Mouse (Mus musculus): ENCODE measurements around the gene Cadm4. TPM values are rescaled to one million over a fixed set of nuclear protein-coding genes. Genes with fewer than 3 reads are reported as not detected.
"Not testable (repeated sequence)": the region's sequence is repeated elsewhere in the genome, so short reads cannot be mapped to it uniquely, and the experiment has no call there.

Cadm4 gene
- polyA plus RNA-seq, 1 experiment from 2014 or later = 1.3 TPM

GRCm38 (mm10) chr7:24482208-24483020 is 591 bp downstream of the Cadm4 start:
- peak overlapping the region; percentile 62 for H3K4me3 ChIP-seq
- no peaks in the 10 kb centered on the region for H3K9me3 ChIP-seq (replicated peaks)
- H3K9ac ChIP-seq = peak overlapping the region; percentile 58
- 0 out of 2 replicates have a peak, but pooled peaks have one; percentile 8 for ATAC-seq (replicated peaks; ENCODE audit: insufficient number of reproducible peaks, insufficient read depth, low FRiP score, low read depth)
- WGBS = 2% methylated on average over 27 of the region's 38 CpGs
- peak overlapping the region; percentile 91 for H3K4me2 ChIP-seq
- H3K36me3 ChIP-seq = no peaks in the 10 kb centered on the region
- peaks cover 14% of the 10 kb centered on the region for H3K4me1 ChIP-seq (replicated peaks)
- H3K27ac ChIP-seq = no peak overlapping the region
- peaks cover 69% of the 10 kb centered on the region for H3K27me3 ChIP-seq

GRCm38 (mm10) chr7:24483291-24483690 is 1.5 kb downstream of the Cadm4 start:
- H3K9me3 ChIP-seq (replicated peaks); H3K9ac ChIP-seq; H3K4me2 ChIP-seq; H3K27ac ChIP-seq; H3K36me3 ChIP-seq; ATAC-seq (replicated peaks; ENCODE audit: insufficient number of reproducible peaks, insufficient read depth, low FRiP score, low read depth); H3K4me3 ChIP-seq: not testable (repeated sequence)
- peaks cover 14% of the 10 kb centered on the region for H3K4me1 ChIP-seq (replicated peaks)
- 47% methylated on average over 6 of the region's 6 CpGs for WGBS
- H3K27me3 ChIP-seq = peaks cover 69% of the 10 kb centered on the region

- Histone ChIP-seq H3K9ac (no peak overlapping the region), H3K4me3 (no peak overlapping the region), H3K27me3 (peaks cover 48% of the 10 kb centered on the region), H3K27ac (no peak overlapping the region), H3K9me3 (replicated peaks) (no peaks in the 10 kb centered on the region), H3K4me2 (no peak overlapping the region), H3K36me3 (no peaks in the 10 kb centered on the region), H3K4me1 (replicated peaks) (peaks cover 14% of the 10 kb centered on the region)
- no peak for ATAC-seq (replicated peaks; ENCODE audit: insufficient number of reproducible peaks, insufficient read depth, low FRiP score, low read depth)
- WGBS = 76% methylated on average over 9 of the region's 9 CpGs
Observed at GRCm38 (mm10) chr7:24485481-24485880, 3.7 kb downstream of the Cadm4 start.

GRCm38 (mm10) chr7:24486654-24487130 is 4.9 kb downstream of the Cadm4 start:
- Histone ChIP-seq H3K4me2 (no peak overlapping the region), H3K4me3 (no peak overlapping the region), H3K36me3 (no peaks in the 10 kb centered on the region), H3K27me3 (peaks cover 36% of the 10 kb centered on the region), H3K9ac (no peak overlapping the region), H3K4me1 (replicated peaks) (peaks cover 5% of the 10 kb centered on the region; the same call in 1 of the 2 replicates), H3K9me3 (replicated peaks) (no peaks in the 10 kb centered on the region), H3K27ac (no peak overlapping the region)
- no peak for ATAC-seq (replicated peaks; ENCODE audit: insufficient number of reproducible peaks, insufficient read depth, low FRiP score, low read depth)
- WGBS = 56% methylated on average over 9 of the region's 9 CpGs

GRCm38 (mm10) chr7:24487403-24487802 is 5.6 kb downstream of the Cadm4 start:
- Histone ChIP-seq H3K27me3 (peaks cover 29% of the 10 kb centered on the region), H3K4me2 (no peak overlapping the region), H3K36me3 (no peaks in the 10 kb centered on the region), H3K9ac (no peak overlapping the region), H3K4me3 (no peak overlapping the region), H3K27ac (no peak overlapping the region), H3K9me3 (replicated peaks) (no peaks in the 10 kb centered on the region), H3K4me1 (replicated peaks) (peaks cover under 1% of the 10 kb centered on the region; the same call in 1 of the 2 replicates)
- 41% methylated on average over 3 of the region's 3 CpGs for WGBS
- ATAC-seq (replicated peaks; ENCODE audit: insufficient number of reproducible peaks, insufficient read depth, low FRiP score, low read depth) = no peak

GRCm38 (mm10) chr7:24488303-24488702 is 6.5 kb downstream of the Cadm4 start:
- no peak for ATAC-seq (replicated peaks; ENCODE audit: insufficient number of reproducible peaks, insufficient read depth, low FRiP score, low read depth)
- WGBS = 77% methylated on average over 8 of the region's 8 CpGs

GRCm38 (mm10) chr7:24499856-24500577 is 18.2 kb downstream of the Cadm4 start:
- Histone ChIP-seq H3K27me3 (peaks cover 58% of the 10 kb centered on the region), H3K36me3 (no peaks in the 10 kb centered on the region), H3K4me3 (peak overlapping the region; percentile 41), H3K4me1 (replicated peaks) (peaks cover 25% of the 10 kb centered on the region), H3K9me3 (replicated peaks) (no peaks in the 10 kb centered on the region), H3K27ac (no peak overlapping the region), H3K9ac (no peak overlapping the region), H3K4me2 (peak overlapping the region; percentile 64)
- 8% methylated on average over 43 of the region's 43 CpGs for WGBS
- peak; percentile 23; the same call in 1 of the 2 replicates for ATAC-seq (replicated peaks; ENCODE audit: insufficient number of reproducible peaks, insufficient read depth, low FRiP score, low read depth)

More at GRCm38 (mm10) chr7:24488303-24488702, 6.5 kb downstream of the Cadm4 start:
- H3K4me1 ChIP-seq (replicated peaks) = no peaks in the 10 kb centered on the region
- no peaks in the 10 kb centered on the region for H3K9me3 ChIP-seq (replicated peaks)
- peaks cover 22% of the 10 kb centered on the region for H3K27me3 ChIP-seq
- H3K27ac ChIP-seq = no peak overlapping the region
- no peaks in the 10 kb centered on the region for H3K36me3 ChIP-seq
- H3K4me2 ChIP-seq = no peak overlapping the region
- no peak overlapping the region for H3K4me3 ChIP-seq
- no peak overlapping the region for H3K9ac ChIP-seq

- no peak for ATAC-seq (replicated peaks; ENCODE audit: insufficient number of reproducible peaks, insufficient read depth, low FRiP score, low read depth)
- Histone ChIP-seq H3K4me1 (replicated peaks) (peaks cover 32% of the 10 kb centered on the region), H3K36me3 (no peaks in the 10 kb centered on the region), H3K9me3 (replicated peaks) (no peaks in the 10 kb centered on the region), H3K27ac (no peak overlapping the region), H3K27me3 (peaks cover 58% of the 10 kb centered on the region), H3K4me2 (no peak overlapping the region), H3K4me3 (no peak overlapping the region), H3K9ac (no peak overlapping the region)
- WGBS = 28% methylated on average over 7 of the region's 7 CpGs
Observed at GRCm38 (mm10) chr7:24500929-24501328, 19.1 kb downstream of the Cadm4 start.

- 32% methylated on average over 21 of the region's 21 CpGs for WGBS
- Histone ChIP-seq H3K9me3 (replicated peaks) (no peaks in the 10 kb centered on the region), H3K27me3 (peaks cover 58% of the 10 kb centered on the region), H3K4me2 (no peak overlapping the region), H3K4me1 (replicated peaks) (peaks cover 37% of the 10 kb centered on the region), H3K36me3 (no peaks in the 10 kb centered on the region), H3K9ac (no peak overlapping the region), H3K27ac (no peak overlapping the region), H3K4me3 (no peak overlapping the region)
- ATAC-seq (replicated peaks; ENCODE audit: insufficient number of reproducible peaks, insufficient read depth, low FRiP score, low read depth) = no peak
Observed at GRCm38 (mm10) chr7:24501492-24501891, 19.7 kb downstream of the Cadm4 start.

GRCm38 (mm10) chr7:24504004-24504403 is 22.2 kb downstream of the Cadm4 start:
- Histone ChIP-seq H3K36me3 (no peaks in the 10 kb centered on the region), H3K4me1 (replicated peaks) (peaks cover 45% of the 10 kb centered on the region), H3K4me3 (no peak overlapping the region), H3K9me3 (replicated peaks) (no peaks in the 10 kb centered on the region), H3K9ac (no peak overlapping the region), H3K27ac (no peak overlapping the region), H3K27me3 (peaks cover 45% of the 10 kb centered on the region), H3K4me2 (peak overlapping the region; percentile 37)
- ATAC-seq (replicated peaks; ENCODE audit: insufficient number of reproducible peaks, insufficient read depth, low FRiP score, low read depth) = no peak
- 19% methylated on average over 10 of the region's 10 CpGs for WGBS

- H3K9ac ChIP-seq = no peak overlapping the region
- WGBS = 30% methylated on average over 4 of the region's 4 CpGs
- peaks cover 41% of the 10 kb centered on the region for H3K4me1 ChIP-seq (replicated peaks)
- H3K27ac ChIP-seq = peak overlapping the region; percentile 99
- H3K9me3 ChIP-seq (replicated peaks) = no peaks in the 10 kb centered on the region
- H3K4me3 ChIP-seq = no peak overlapping the region
- no peaks in the 10 kb centered on the region for H3K36me3 ChIP-seq
- no peak overlapping the region for H3K4me2 ChIP-seq
- ATAC-seq (replicated peaks; ENCODE audit: insufficient number of reproducible peaks, insufficient read depth, low FRiP score, low read depth) = no peak
- H3K27me3 ChIP-seq = peaks cover 36% of the 10 kb centered on the region
Observed at GRCm38 (mm10) chr7:24504868-24505267, 23.0 kb downstream of the Cadm4 start.
